Mouse (Mus musculus): ENCODE measurements around the gene Tmem121.

GRCm38 (mm10) chr12:113187011-113187375, 1.3 kb downstream of the Tmem121 start:
- TF ChIP-seq EP300 (IDR thresholded peaks at IDR 0.05) = no peak
- no peak for TF ChIP-seq CTCF (IDR thresholded peaks at IDR 0.05)
